Mouse (Mus musculus) liver, adult 2 months (tissue): ENCODE data around the gene Slco1a4.
"Not testable (repeated sequence)": the region's sequence is repeated elsewhere in the genome, so short reads cannot be mapped to it uniquely, and the experiment has no call there.

Experiments
- CTCF ChIP-seq: fragments of 200-500 bp; IDR thresholded peaks from 2 replicates; pipeline ENCODE4 v1.5.1; 2011; ENCODE audit warnings: low read depth, low read length, control low read depth
- POLR2A ChIP-seq: fragments of 200-500 bp; IDR thresholded peaks from 2 replicates; pipeline ENCODE4 v1.6.1; 2011; ENCODE audit warnings: low read length, control low read depth; ENCODE audit not compliant: insufficient read depth; ENCODE audit errors: extremely low read depth

- TF ChIP-seq POLR2A, CTCF: not testable (repeated sequence)
Observed at GRCm38 (mm10) chr6:141875742-141876141, 19.7 kb upstream of the Slco1a4 start.
